Mouse (Mus musculus) olfactory bulb, adult 2 months (tissue): ENCODE data around the gene Anks4b.

ENCODE experiments used
- CTCF ChIP-seq: fragments of 200-500 bp; IDR thresholded peaks from 2 replicates; pipeline ENCODE4 v1.5.1; 2012; ENCODE audit warnings: low read depth, mild to moderate bottlenecking, low read length, moderate library complexity; ENCODE audit not compliant: insufficient read depth
- POLR2A ChIP-seq: fragments of 200-500 bp; IDR thresholded peaks from 2 replicates; pipeline ENCODE4 v1.6.1; 2012; ENCODE audit warnings: mild to moderate bottlenecking, low read depth, low read length, moderate library complexity; ENCODE audit not compliant: insufficient read depth

- no peak for TF ChIP-seq CTCF
- TF ChIP-seq POLR2A = no peak
These were observed 16.7 kb upstream of the Anks4b start for GRCm38 (mm10) chr7:120156841-120157409.
